Mouse (Mus musculus) CH12.LX (cell line): ENCODE measurements around the gene Pde6b.

Experiments
- CHD2 ChIP-seq: IDR thresholded peaks from 2 replicates; pipeline ENCODE4 v1.6.1; 2011; ENCODE audit warnings: low read length, improper control_type of control experiment
- CTCF ChIP-seq, 2 experiments: IDR thresholded peaks in 1 of 2; conservative IDR thresholded peaks in 1 of 2; 2 replicates each; pipeline ENCODE4 v1.5.1; 2011 to 2012; ENCODE audit warnings: low read depth in 2 of 2, low read length in 2 of 2, improper control_type of control experiment in 1 of 2, inconsistent platforms in 1 of 2, mild to moderate bottlenecking in 1 of 2, moderate library complexity in 1 of 2
- E2F4 ChIP-seq: IDR thresholded peaks from 2 replicates; pipeline ENCODE4 v1.6.1; 2011; ENCODE audit warnings: low read depth, low read length, improper control_type of control experiment; ENCODE audit not compliant: insufficient replicate concordance
- EP300 ChIP-seq: IDR thresholded peaks from 2 replicates; pipeline ENCODE4 v1.6.1; 2011; ENCODE audit warnings: low read length, improper control_type of control experiment
- ETS1 ChIP-seq: conservative IDR thresholded peaks from 2 replicates; pipeline ENCODE4 v1.6.1; 2012; ENCODE audit warnings: low read depth, mild to moderate bottlenecking, inconsistent platforms, low read length, improper control_type of control experiment, moderate library complexity
- IRF4 ChIP-seq: IDR thresholded peaks from 2 replicates; pipeline ENCODE4 v1.6.1; 2014; ENCODE audit warnings: low read depth, mild to moderate bottlenecking, inconsistent platforms, low read length, improper control_type of control experiment
- MAX ChIP-seq: IDR thresholded peaks from 2 replicates; pipeline ENCODE4 v1.6.1; 2011; ENCODE audit warnings: low read length, improper control_type of control experiment
- MYC ChIP-seq: IDR thresholded peaks from 2 replicates; pipeline ENCODE4 v1.6.1; 2011; ENCODE audit warnings: low read depth, mild to moderate bottlenecking, improper control_type of control experiment, low read length
- NELFE ChIP-seq: IDR thresholded peaks from 2 replicates; pipeline ENCODE4 v1.6.1; 2011; ENCODE audit warnings: low read depth, low read length, improper control_type of control experiment
- POLR2A ChIP-seq: IDR thresholded peaks from 2 replicates; pipeline ENCODE4 v1.6.1; 2011; ENCODE audit warnings: low read depth, mild to moderate bottlenecking, improper control_type of control experiment, low read length
- RCOR1 ChIP-seq: conservative IDR thresholded peaks from 2 replicates; pipeline ENCODE4 v1.6.1; 2012; ENCODE audit warnings: low read depth, mild to moderate bottlenecking, inconsistent platforms, low read length, improper control_type of control experiment
- SIN3A ChIP-seq: IDR thresholded peaks from 2 replicates; pipeline ENCODE4 v1.6.1; 2012; ENCODE audit warnings: low read length, improper control_type of control experiment, inconsistent platforms
- TCF12 ChIP-seq: IDR thresholded peaks from 2 replicates; pipeline ENCODE4 v1.6.1; 2014; ENCODE audit warnings: low read depth, mild to moderate bottlenecking, inconsistent platforms, low read length, improper control_type of control experiment
- USF1 ChIP-seq: IDR thresholded peaks from 2 replicates; pipeline ENCODE4 v1.6.1; 2014; ENCODE audit warnings: low read depth, mild to moderate bottlenecking, inconsistent platforms, low read length, improper control_type of control experiment

DNA sequence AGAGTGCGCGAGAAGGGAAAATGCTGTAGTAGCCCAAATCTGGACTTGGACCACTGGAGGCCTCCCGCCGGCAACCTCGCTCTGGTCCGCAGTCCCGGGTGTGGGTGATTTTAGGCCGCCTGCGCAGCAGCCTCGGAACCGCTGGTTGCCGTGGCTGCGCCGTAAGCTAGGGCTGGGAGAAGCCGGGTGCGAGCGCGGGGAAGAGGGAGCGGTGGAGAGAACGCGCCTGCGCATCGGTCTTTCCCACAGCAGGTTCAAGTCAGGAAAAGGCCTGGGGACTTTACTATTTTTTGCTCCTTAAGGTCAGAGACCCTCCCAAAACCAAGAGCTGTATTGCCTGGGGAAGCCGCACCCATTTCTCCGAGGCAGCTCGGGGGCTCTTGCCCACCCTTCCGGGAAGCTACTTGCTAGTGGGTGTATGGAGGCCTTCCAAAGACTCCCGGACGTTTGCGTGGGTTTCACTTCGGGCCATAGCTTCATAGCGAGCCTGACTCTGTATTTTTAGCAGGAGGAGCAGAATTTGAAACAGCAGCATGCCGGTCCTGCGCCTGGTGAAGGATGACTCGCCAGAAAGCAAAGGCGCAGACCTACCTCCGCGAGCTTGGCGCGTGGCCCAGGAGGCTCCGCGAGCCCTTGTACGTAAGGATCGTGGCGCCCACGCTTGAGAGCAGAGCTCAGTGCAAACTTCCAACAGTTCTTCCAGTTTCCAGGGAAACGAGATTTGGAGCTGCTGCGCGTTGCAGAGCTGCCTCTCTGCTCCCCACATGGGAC, 19.2 kb upstream of the Pde6b start:
- TF ChIP-seq POLR2A (no peak), MAX (no peak), EP300 (no peak), CTCF (conservative IDR thresholded peaks at IDR 0.05 in 1 of 2, IDR thresholded peaks at IDR 0.05 in 1 of 2; ENCODE audit: low read depth in 2 of 2, low read length in 2 of 2) (no peak), TCF12 (no peak), SIN3A (no peak), USF1 (no peak), MYC (no peak), ETS1 (no peak), IRF4 (no peak), CHD2 (no peak), E2F4 (no peak), RCOR1 (no peak), NELFE (no peak)
